Mouse (Mus musculus): Measurements from ENCODE around the gene B3gnt4. TPM values are rescaled to one million over a fixed set of nuclear protein-coding genes. Genes with fewer than 3 reads are reported as not detected.
A peak's percentile ranks its signal among the peaks of the same experiment; 100 is the strongest.
"Not testable (repeated sequence)": the region's sequence is repeated elsewhere in the genome, so short reads cannot be mapped to it uniquely, and the experiment has no call there.

The B3gnt4 gene
- total RNA-seq (2015) (0.15 TPM in 1 of 2 replicates, not detected in the other), total RNA-seq (2017) (not detected in 2 replicates)

- ATAC-seq (replicated peaks; ENCODE audit: poor library complexity) = no peak
Measured at GRCm38 (mm10) chr5:123510160-123510559, at the start of gene B3gnt4. TSS of gene B3gnt4 (plus strand) at chr5:123510460.

GRCm38 (mm10) chr5:123461420-123461819 is 48.8 kb upstream of the B3gnt4 start:
- no peak for ATAC-seq (replicated peaks; ENCODE audit: poor library complexity)

DNA sequence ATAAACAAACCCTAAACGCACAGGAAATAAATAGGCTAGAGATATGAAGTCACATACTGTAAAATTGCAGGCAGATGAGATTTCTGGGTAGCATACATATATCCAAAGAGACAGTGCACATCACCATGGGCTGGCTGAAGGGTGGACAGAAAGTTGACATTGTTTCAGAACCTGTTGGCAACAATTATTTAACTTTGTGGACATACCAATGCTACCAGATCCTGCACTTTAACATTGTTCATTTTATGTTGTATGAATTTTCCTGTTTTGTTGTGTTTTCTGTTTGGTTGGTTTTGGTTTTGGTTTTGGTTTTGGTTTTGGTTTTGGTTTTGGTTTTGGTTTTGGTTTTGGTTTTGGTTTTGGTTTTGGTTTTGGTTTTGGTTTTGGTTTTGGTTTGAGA is 45.6 kb upstream of the B3gnt4 start:
- ATAC-seq (replicated peaks; ENCODE audit: poor library complexity) = no peak

DNA sequence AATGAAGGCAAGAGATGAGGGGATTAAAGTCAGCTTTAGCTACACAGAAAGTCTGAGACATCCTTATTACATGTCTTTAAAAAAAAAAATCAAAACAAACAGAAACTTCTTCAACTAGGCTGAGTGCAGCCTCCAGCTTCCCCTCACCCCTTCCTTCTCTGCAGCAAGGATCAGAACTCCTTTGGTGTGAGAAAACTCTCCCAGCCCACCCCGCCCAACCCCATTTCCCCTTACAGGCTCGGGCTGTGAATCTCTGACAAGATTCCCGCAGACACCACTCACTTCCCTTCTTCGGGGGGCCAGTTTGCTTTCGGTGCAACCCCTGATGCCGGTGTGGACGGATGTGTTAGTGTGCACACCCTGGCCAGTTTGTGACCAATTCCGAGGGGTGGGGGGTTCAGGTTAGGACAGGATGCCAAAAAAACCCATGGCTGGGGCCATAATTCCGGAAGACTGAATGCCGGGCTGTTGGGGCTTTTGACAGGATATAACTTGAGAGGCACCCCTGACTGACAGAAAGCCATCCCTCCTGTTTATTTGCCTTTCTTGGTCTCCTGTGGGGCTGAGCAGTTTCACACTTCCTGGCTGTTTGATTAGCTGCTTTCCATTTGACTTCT is 39.4 kb upstream of the B3gnt4 start:
- peak; percentile 60 for ATAC-seq (replicated peaks; ENCODE audit: poor library complexity)

- ATAC-seq (replicated peaks; ENCODE audit: poor library complexity) = no peak
Measured at GRCm38 (mm10) chr5:123473817-123474216, 36.4 kb upstream of the B3gnt4 start.

DNA sequence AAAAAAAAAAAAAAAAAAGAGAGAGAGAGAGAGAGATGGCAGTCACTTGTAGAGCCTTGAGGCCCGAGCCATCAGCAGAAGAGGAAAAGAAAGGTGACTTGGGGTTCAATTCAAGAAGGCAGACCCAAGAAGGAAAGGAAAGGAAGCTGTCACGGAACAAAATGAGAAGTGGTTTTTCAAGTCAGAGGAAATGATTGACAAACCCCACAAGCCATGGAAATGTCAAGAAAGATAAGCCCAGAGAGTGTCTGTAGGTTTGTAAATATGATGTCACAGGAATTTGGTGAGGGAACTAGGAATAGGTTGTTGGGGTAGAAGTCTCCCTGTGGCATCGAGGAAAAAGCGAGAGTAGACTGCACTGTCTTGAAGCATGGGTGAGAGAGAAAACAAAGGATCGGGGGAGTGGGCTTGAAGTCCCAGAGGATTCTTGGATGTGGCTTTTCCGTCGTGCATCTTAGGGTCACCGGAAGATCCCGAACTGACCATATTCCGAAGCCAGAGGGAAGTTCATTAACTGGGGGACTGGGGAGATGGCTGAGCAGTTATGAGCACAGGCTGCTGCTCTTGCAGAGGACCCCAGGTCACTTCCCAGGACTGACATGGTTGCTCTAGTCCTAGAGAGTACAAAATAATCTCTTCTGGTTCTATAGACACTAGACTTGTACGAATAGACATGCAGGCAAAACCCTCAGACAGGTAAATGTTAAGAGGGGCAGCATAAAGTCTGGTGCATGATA is 22.4 kb upstream of the B3gnt4 start:
- ATAC-seq (replicated peaks; ENCODE audit: poor library complexity) = peak; percentile 34; the same call in 1 of the 2 replicates

DNA sequence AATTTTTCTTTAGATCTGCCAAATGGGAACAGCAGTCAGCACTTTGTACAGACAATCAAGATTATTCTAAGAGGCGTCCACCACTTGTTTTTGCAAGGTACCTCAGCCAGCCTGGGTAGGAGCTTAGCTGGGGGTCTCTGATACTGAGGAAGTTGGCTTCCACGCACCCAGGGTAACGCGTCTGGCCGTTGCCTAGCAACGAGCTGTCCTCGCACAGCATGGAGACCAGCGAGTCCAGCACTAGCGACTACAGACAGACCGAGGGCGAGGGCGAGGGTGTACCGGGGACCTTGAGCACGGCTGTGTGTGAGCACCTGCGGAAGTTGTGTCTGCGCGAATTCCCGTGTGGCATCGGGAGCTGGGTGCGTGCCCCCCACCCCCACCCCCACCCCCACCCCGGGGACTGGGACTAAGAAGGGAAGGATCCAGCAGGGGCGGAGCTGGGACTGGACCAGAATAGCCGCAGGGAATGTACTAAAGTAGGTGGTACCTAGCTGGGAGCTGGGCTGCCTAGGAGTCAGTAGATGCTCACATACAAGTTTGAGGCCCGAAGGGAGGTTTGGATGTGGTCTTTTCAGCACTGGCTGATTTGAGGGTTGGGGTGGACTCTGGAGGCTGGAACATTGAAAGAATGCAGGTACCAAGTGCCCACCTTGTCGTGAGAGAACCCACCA is 21.0 kb upstream of the B3gnt4 start, which contains the start of the genes Lrrc43 and Il31:
Lrrc43 (plus strand) TSS at position 194 of the 674 bp plus-strand sequence.
Il31 (minus strand) TSS at position 378 of the 674 bp plus-strand sequence.
- ATAC-seq (replicated peaks; ENCODE audit: poor library complexity) = no peak

DNA sequence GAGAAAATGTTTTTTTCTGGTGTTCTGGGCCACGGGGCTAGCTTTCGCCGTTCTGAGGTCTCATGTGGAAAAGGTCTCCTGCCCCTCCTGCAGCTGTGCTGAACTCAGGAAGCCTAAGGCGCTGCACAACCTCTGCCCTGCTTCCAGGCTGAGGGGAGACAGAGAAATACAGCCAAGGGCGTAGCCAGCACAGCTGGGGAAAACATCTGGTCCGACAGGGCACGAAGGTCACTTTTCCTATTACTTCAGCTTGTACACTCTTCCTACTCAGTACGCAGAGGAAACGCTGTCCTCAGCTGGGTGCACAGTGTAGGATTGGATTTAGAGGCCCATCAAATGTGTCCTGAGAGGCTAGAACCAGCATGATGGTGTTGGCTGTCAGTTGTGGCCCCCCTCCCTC is 20.3 kb upstream of the B3gnt4 start:
- no peak for ATAC-seq (replicated peaks; ENCODE audit: poor library complexity)

- peak; percentile 65 for ATAC-seq (replicated peaks; ENCODE audit: poor library complexity)
Measured at GRCm38 (mm10) chr5:123499717-123500116, 10.5 kb upstream of the B3gnt4 start.

GRCm38 (mm10) chr5:123501973-123502372 is 8.3 kb upstream of the B3gnt4 start:
- ATAC-seq (replicated peaks; ENCODE audit: poor library complexity) = no peak

GRCm38 (mm10) chr5:123507936-123508723 is 2.1 kb upstream of the B3gnt4 start:
- ATAC-seq (replicated peaks; ENCODE audit: poor library complexity) = peak; percentile 83

DNA sequence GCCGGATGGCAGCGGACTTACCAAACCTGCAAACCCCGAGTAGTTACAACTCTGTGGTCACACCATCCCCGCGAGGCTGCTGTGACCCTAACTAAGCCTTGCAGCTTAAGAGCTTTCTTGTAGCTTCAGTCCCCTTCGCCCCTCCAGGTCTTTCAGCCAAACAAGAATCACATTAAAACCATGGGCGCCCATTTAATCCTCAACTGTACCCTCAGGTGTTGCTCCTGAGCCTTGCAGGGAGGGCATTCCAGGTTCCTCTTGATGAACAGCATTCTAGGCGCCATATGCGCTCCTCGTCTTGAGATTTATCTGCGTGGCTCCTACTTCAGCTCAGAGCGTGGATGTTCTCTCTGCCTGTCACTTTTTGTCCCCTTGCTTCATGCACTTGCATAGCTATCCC is 1.3 kb upstream of the B3gnt4 start:
- ATAC-seq (replicated peaks; ENCODE audit: poor library complexity) = no peak

- not testable (repeated sequence) for ATAC-seq (replicated peaks; ENCODE audit: poor library complexity)
Measured at GRCm38 (mm10) chr5:123511426-123511825, 1.2 kb downstream of the B3gnt4 start.

GRCm38 (mm10) chr5:123512102-123512501 is 1.8 kb downstream of the B3gnt4 start:
- peak; percentile 85 for ATAC-seq (replicated peaks; ENCODE audit: poor library complexity)

- ATAC-seq (replicated peaks; ENCODE audit: poor library complexity) = no peak
Measured at GRCm38 (mm10) chr5:123514871-123515270, 4.6 kb downstream of the B3gnt4 start.

DNA sequence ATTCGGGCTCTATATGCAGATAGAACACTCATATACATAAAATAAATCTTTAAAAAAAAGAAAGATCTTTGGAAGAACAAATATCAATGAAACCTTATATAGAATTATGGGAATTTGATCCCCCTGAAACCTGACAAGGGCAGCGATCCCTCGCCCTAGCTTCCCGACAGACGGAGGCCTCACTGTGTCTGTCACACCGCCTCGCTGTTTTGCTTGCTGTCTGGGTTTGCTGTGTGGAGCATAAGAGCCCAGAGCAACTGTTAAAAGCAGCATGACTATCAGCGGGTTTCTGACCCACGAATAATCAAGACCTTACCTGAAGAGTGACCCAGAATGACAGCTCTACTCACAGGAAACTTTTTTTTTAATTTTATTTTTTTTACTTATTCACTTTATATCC is 10.4 kb downstream of the B3gnt4 start:
- no peak for ATAC-seq (replicated peaks; ENCODE audit: poor library complexity)

- ATAC-seq (replicated peaks; ENCODE audit: poor library complexity) = no peak
Measured at GRCm38 (mm10) chr5:123521621-123522020, 11.4 kb downstream of the B3gnt4 start.

- ATAC-seq (replicated peaks; ENCODE audit: poor library complexity) = no peak
Measured at GRCm38 (mm10) chr5:123522166-123522565, 11.9 kb downstream of the B3gnt4 start.

DNA sequence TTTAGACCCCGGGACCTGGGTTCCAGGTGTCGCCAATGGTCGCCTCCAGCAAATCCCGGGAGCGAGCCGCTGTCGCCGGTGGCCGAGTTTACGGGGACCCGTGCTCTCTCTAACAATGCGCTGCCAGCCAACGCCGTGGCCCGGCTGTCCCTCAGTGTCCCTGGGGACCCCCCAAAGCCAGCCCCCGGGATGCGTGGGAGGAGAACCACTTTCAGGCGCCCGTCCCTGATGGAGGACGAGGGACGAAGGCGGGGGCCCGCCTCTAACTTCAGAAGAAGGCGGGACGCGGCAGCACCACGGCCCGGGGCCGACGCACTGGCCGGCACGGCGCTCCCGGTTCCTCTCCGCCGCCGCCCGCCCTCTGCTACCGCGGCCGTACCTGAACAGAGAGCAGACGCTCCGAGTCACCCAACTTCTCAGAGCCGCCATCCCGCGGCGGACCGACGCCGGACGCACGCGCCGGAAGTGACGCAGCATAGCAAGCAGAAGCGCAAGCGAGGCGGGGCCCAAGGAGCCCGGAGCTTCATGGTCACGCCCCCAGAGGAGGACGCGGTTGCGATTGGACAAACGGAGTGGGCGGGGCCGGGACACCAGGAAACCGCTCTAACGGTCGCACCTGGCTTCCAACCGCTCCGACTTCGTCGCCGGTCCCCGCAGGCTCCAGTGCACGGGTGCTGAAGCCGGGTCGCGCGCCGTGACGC is 13.6 kb downstream of the B3gnt4 start, which contains the start of gene Diablo:
Diablo (minus strand) TSS at position 485 of the 701 bp plus-strand sequence.
- ATAC-seq (replicated peaks; ENCODE audit: poor library complexity) = peak; percentile 94

DNA sequence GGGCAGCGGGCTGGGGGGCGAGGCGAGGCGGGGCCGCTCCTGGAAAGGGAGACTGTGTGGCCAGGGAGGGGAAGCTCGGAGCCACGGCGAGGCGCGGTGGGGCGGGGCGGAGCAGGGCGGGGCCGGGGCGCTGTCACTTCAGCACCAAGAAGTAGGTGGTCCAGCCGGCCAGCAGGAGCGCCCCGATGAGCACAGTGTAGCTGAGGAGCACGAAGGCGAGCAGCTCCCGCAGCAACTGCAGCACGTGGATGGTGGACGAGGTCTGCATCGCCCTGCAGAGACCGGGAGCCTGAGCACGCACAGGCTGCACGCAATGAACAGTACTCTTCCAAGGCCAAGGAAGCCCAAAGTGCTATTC is 14.1 kb downstream of the B3gnt4 start:
- peak; percentile 76 for ATAC-seq (replicated peaks; ENCODE audit: poor library complexity)

All from megakaryocyte progenitor cell, adult 5-6 weeks (primary cell).